Mouse (Mus musculus) heart, embryonic 10.5 days (tissue): Measurements from ENCODE around the gene Ccm2. TPM values are rescaled to one million over a fixed set of nuclear protein-coding genes. Genes with fewer than 3 reads are reported as not detected.
A peak's percentile ranks its signal among the peaks of the same experiment; 100 is the strongest.

Source experiments
- DNase-seq: peaks from one replicate; pipeline ENCODE4 v3.0.0-alpha.2; 2017; ENCODE audit warnings: low spot score
- H3K27ac ChIP-seq: fragments of 300-500 bp; sonication (generic); 2 replicates; pipeline ENCODE4 v1.5.1; 2016; ENCODE audit warnings: mild to moderate bottlenecking
- H3K27me3 ChIP-seq: fragments of 300-500 bp; sonication (generic); 2 replicates; pipeline ENCODE4 v1.6.1; 2016; ENCODE audit warnings: mild to moderate bottlenecking; ENCODE audit not compliant: poor library complexity, insufficient read depth, severe bottlenecking
- H3K36me3 ChIP-seq: fragments of 300-500 bp; sonication (generic); 2 replicates; pipeline ENCODE4 v1.6.1; 2016; ENCODE audit warnings: mild to moderate bottlenecking, moderate library complexity
- H3K4me1 ChIP-seq: fragments of 300-500 bp; sonication (generic); 2 replicates; pipeline ENCODE4 v1.6.1; 2016; ENCODE audit warnings: mild to moderate bottlenecking
- H3K4me3 ChIP-seq: fragments of 300-500 bp; sonication (generic); 2 replicates; pipeline ENCODE4 v1.5.1; 2016; ENCODE audit warnings: mild to moderate bottlenecking, moderate library complexity
- H3K9me3 ChIP-seq: fragments of 300-500 bp; sonication (generic); 2 replicates; pipeline ENCODE4 v1.6.1; 2016; ENCODE audit warnings: mild to moderate bottlenecking, moderate library complexity
- WGBS: fragments of 180-500 bp; shearing (Covaris S2); methylation state at CpG from one replicate; pipeline ENCODE4 v1.1.7; 2016; 5-methylcytosine and 5-hydroxymethylcytosine counted together
- polyA plus RNA-seq: library from polyadenylated mRNA; unstranded; fragments of >200 nt; fragmentation: Nextera tagmentation; extraction: Ambion mirVana; gene quantifications from 2 replicates; pipeline ENCODE4 v1.2.1, GENCODE M21; 2016

Ccm2 gene
- polyA plus RNA-seq, 1 experiment from 2014 or later, result 108 TPM

GRCm38 (mm10) chr11:6593406-6593805 is 46.7 kb downstream of the Ccm2 start:
- no peak for DNase-seq
- Histone ChIP-seq H3K36me3 (peaks cover 97% of the 10 kb centered on the region), H3K27me3 (0 out of 2 replicates have a peak, but pooled peaks cover 3% of the 10 kb centered on the region), H3K27ac (no peak overlapping the region), H3K4me3 (no peak overlapping the region), H3K9me3 (no peaks in the 10 kb centered on the region), H3K4me1 (peaks cover 41% of the 10 kb centered on the region)
- 83% methylated on average over 11 of the region's 11 CpGs for WGBS

- Histone ChIP-seq H3K36me3 (peaks cover 90% of the 10 kb centered on the region), H3K27me3 (peaks cover 5% of the 10 kb centered on the region; the same call in 1 of the 2 replicates), H3K4me3 (no peak overlapping the region), H3K4me1 (peaks cover 56% of the 10 kb centered on the region), H3K27ac (no peak overlapping the region), H3K9me3 (no peaks in the 10 kb centered on the region)
- 74% methylated on average over 6 of the region's 6 CpGs for WGBS
- no peak for DNase-seq
These were observed 48.2 kb downstream of the Ccm2 start for GRCm38 (mm10) chr11:6594845-6595244.

- no peak overlapping the region for H3K4me3 ChIP-seq
- H3K4me1 ChIP-seq, result peaks cover 61% of the 10 kb centered on the region
- peaks cover 85% of the 10 kb centered on the region for H3K36me3 ChIP-seq
- H3K27me3 ChIP-seq, result peaks cover 10% of the 10 kb centered on the region
- WGBS, result 67% methylated on average over 5 of the region's 5 CpGs
- no peaks in the 10 kb centered on the region for H3K9me3 ChIP-seq
- H3K27ac ChIP-seq, result no peak overlapping the region
- no peak for DNase-seq
These were observed 48.7 kb downstream of the Ccm2 start for GRCm38 (mm10) chr11:6595339-6595738.

- Histone ChIP-seq H3K4me1 (peaks cover 58% of the 10 kb centered on the region), H3K27me3 (peaks cover 18% of the 10 kb centered on the region), H3K4me3 (no peak overlapping the region), H3K36me3 (peaks cover 76% of the 10 kb centered on the region), H3K27ac (no peak overlapping the region), H3K9me3 (no peaks in the 10 kb centered on the region)
- 97% methylated on average over 6 of the region's 6 CpGs for WGBS
- no peak for DNase-seq
These were observed 49.5 kb downstream of the Ccm2 start for GRCm38 (mm10) chr11:6596205-6596604.

GRCm38 (mm10) chr11:6596616-6597015 is 49.9 kb downstream of the Ccm2 start:
- Histone ChIP-seq H3K4me3 (no peak overlapping the region), H3K4me1 (peaks cover 58% of the 10 kb centered on the region), H3K27me3 (peaks cover 22% of the 10 kb centered on the region), H3K27ac (no peak overlapping the region), H3K9me3 (no peaks in the 10 kb centered on the region), H3K36me3 (peaks cover 72% of the 10 kb centered on the region)
- DNase-seq, result no peak
- 92% methylated on average over 3 of the region's 3 CpGs for WGBS

- DNase-seq, result no peak
- peaks cover 31% of the 10 kb centered on the region for H3K27me3 ChIP-seq
- no peak overlapping the region for H3K27ac ChIP-seq
- 68% methylated on average over 7 of the region's 7 CpGs for WGBS
- H3K36me3 ChIP-seq, result peaks cover 63% of the 10 kb centered on the region
- no peak overlapping the region for H3K4me3 ChIP-seq
- peaks cover 60% of the 10 kb centered on the region for H3K4me1 ChIP-seq
- H3K9me3 ChIP-seq, result no peaks in the 10 kb centered on the region
These were observed 50.8 kb downstream of the Ccm2 start for GRCm38 (mm10) chr11:6597523-6597922.

- H3K4me3 ChIP-seq, result peak overlapping the region; percentile 39
- H3K36me3 ChIP-seq, result peaks cover 55% of the 10 kb centered on the region
- H3K4me1 ChIP-seq, result peaks cover 63% of the 10 kb centered on the region
- H3K9me3 ChIP-seq, result no peaks in the 10 kb centered on the region
- H3K27ac ChIP-seq, result peak overlapping the region; percentile 48
- peak; percentile 74 for DNase-seq
- H3K27me3 ChIP-seq, result peaks cover 39% of the 10 kb centered on the region
- WGBS, result 52% methylated on average over 19 of the region's 19 CpGs
These were observed 51.7 kb downstream of the Ccm2 start for GRCm38 (mm10) chr11:6598191-6598889.

- peak overlapping the region; percentile 48; the same call in 1 of the 2 replicates for H3K27ac ChIP-seq
- peak overlapping the region; percentile 39 for H3K4me3 ChIP-seq
- H3K27me3 ChIP-seq, result peaks cover 41% of the 10 kb centered on the region
- peaks cover 65% of the 10 kb centered on the region for H3K4me1 ChIP-seq
- WGBS, result 23% methylated on average over 27 of the region's 27 CpGs
- H3K9me3 ChIP-seq, result no peaks in the 10 kb centered on the region
- H3K36me3 ChIP-seq, result peaks cover 47% of the 10 kb centered on the region
- peak; percentile 78 for DNase-seq
These were observed 52.5 kb downstream of the Ccm2 start for GRCm38 (mm10) chr11:6599011-6599681.

- WGBS, result 80% methylated on average over 6 of the region's 6 CpGs
- H3K4me3 ChIP-seq, result no peak overlapping the region
- H3K27ac ChIP-seq, result no peak overlapping the region
- DNase-seq, result no peak
- H3K9me3 ChIP-seq, result no peaks in the 10 kb centered on the region
- peaks cover 47% of the 10 kb centered on the region for H3K27me3 ChIP-seq
- H3K36me3 ChIP-seq, result peaks cover 40% of the 10 kb centered on the region
- H3K4me1 ChIP-seq, result peaks cover 65% of the 10 kb centered on the region
These were observed 53.1 kb downstream of the Ccm2 start for GRCm38 (mm10) chr11:6599831-6600230.

GRCm38 (mm10) chr11:6600284-6600944 is 53.7 kb downstream of the Ccm2 start:
- peaks cover 65% of the 10 kb centered on the region for H3K4me1 ChIP-seq
- H3K4me3 ChIP-seq, result no peak overlapping the region
- H3K27ac ChIP-seq, result no peak overlapping the region
- peaks cover 53% of the 10 kb centered on the region for H3K27me3 ChIP-seq
- no peaks in the 10 kb centered on the region for H3K9me3 ChIP-seq
- peaks cover 34% of the 10 kb centered on the region for H3K36me3 ChIP-seq
- no peak for DNase-seq
- 79% methylated on average over 8 of the region's 8 CpGs for WGBS

- H3K4me3 ChIP-seq, result no peak overlapping the region
- peaks cover 68% of the 10 kb centered on the region for H3K27me3 ChIP-seq
- H3K9me3 ChIP-seq, result no peaks in the 10 kb centered on the region
- H3K4me1 ChIP-seq, result peaks cover 67% of the 10 kb centered on the region
- peaks cover 20% of the 10 kb centered on the region for H3K36me3 ChIP-seq
- DNase-seq, result no peak
- no peak overlapping the region; the same call in 1 of the 2 replicates for H3K27ac ChIP-seq
- WGBS, result 76% methylated on average over 20 of the region's 20 CpGs
These were observed 55.2 kb downstream of the Ccm2 start for GRCm38 (mm10) chr11:6601649-6602480.

- Histone ChIP-seq H3K4me1 (peaks cover 62% of the 10 kb centered on the region), H3K27me3 (peaks cover 76% of the 10 kb centered on the region)
- WGBS, result 83% methylated on average over 9 of the region's 9 CpGs
These were observed 56.0 kb downstream of the Ccm2 start for GRCm38 (mm10) chr11:6602662-6603061.

More at GRCm38 (mm10) chr11:6602662-6603061, 56.0 kb downstream of the Ccm2 start:
- H3K27ac ChIP-seq, result no peak overlapping the region
- no peak for DNase-seq
- no peak overlapping the region for H3K4me3 ChIP-seq
- peaks cover 12% of the 10 kb centered on the region for H3K36me3 ChIP-seq
- H3K9me3 ChIP-seq, result no peaks in the 10 kb centered on the region
